Mouse (Mus musculus) CH12.LX (cell line): ENCODE results near the gene Chp1. TPM values are rescaled to one million over a fixed set of nuclear protein-coding genes. Genes with fewer than 3 reads are reported as not detected.
A peak's percentile ranks its signal among the peaks of the same experiment; 100 is the strongest.

ENCODE experiments used
- DNase-seq: peaks from one replicate; pipeline ENCODE4 v3.0.0-alpha.2; 2013; ENCODE audit errors: extremely low read depth
- H3K27ac ChIP-seq: 2 replicates; pipeline ENCODE4 v1.5.1; 2012; ENCODE audit warnings: low read depth, mild to moderate bottlenecking, control low read depth, moderate library complexity; ENCODE audit not compliant: insufficient read depth
- H3K27me3 ChIP-seq: replicated peaks from 2 replicates; pipeline ENCODE3; 2012; ENCODE audit warnings: inconsistent platforms
- H3K36me3 ChIP-seq, 2 experiments: replicated peaks in 1 of 2; 2 replicates each; pipeline versions ENCODE3 to v1.6.1; 2012; ENCODE audit warnings: inconsistent platforms in 1 of 2, low read length in 1 of 2, mild to moderate bottlenecking in 1 of 2, mixed read lengths in 1 of 2, moderate library complexity in 1 of 2; ENCODE audit not compliant: control insufficient read depth in 1 of 2, insufficient read depth in 1 of 2
- H3K4me1 ChIP-seq, 2 experiments: 2 replicates each; pipeline ENCODE4 v1.6.1; 2012; ENCODE audit warnings: inconsistent platforms in 1 of 2, moderate library complexity in 1 of 2; ENCODE audit not compliant: insufficient read depth in 2 of 2, control insufficient read depth in 1 of 2
- H3K4me2 ChIP-seq: 2 replicates; pipeline ENCODE4 v1.6.1; 2012; ENCODE audit warnings: low read depth, mild to moderate bottlenecking, control low read depth; ENCODE audit not compliant: poor library complexity, insufficient read depth, severe bottlenecking
- H3K4me3 ChIP-seq, 3 experiments: fragments of 150-350 bp in 1 of 3; sonication (generic) in 1 of 3; replicated peaks in 1 of 3; 2 replicates each; pipeline versions ENCODE3 to v1.5.1; 2011 to 2012; ENCODE audit warnings: low read depth in 2 of 3, low read length in 2 of 3, mild to moderate bottlenecking in 2 of 3, moderate library complexity in 2 of 3, control low read depth in 1 of 3, improper control_type of control experiment in 1 of 3, inconsistent platforms in 1 of 3, mixed read lengths in 1 of 3; ENCODE audit not compliant: poor library complexity in 1 of 3
- H3K79me2 ChIP-seq: replicated peaks from 2 replicates; pipeline ENCODE4 v1.6.1; 2012; ENCODE audit warnings: mild to moderate bottlenecking, moderate library complexity; ENCODE audit not compliant: control insufficient read depth, poor library complexity, insufficient read depth, severe bottlenecking; ENCODE audit errors: extremely low read depth
- H3K9ac ChIP-seq: 2 replicates; pipeline ENCODE4 v1.6.1; 2012; ENCODE audit warnings: low read depth, mild to moderate bottlenecking, control low read depth, moderate library complexity; ENCODE audit not compliant: insufficient read depth
- H3K9me3 ChIP-seq: replicated peaks from 2 replicates; pipeline ENCODE3; 2012; ENCODE audit warnings: low read length, inconsistent platforms, mixed read lengths
- BHLHE40 ChIP-seq: IDR thresholded peaks from 2 replicates; pipeline ENCODE4 v1.6.1; 2011; ENCODE audit warnings: mild to moderate bottlenecking, low read depth, low read length, improper control_type of control experiment
- CHD1 ChIP-seq: IDR thresholded peaks from 2 replicates; pipeline ENCODE4 v1.6.1; 2012; ENCODE audit warnings: low read depth, low read length, improper control_type of control experiment, inconsistent platforms
- CHD2 ChIP-seq: IDR thresholded peaks from 2 replicates; pipeline ENCODE4 v1.6.1; 2011; ENCODE audit warnings: low read length, improper control_type of control experiment
- CTCF ChIP-seq, 2 experiments: IDR thresholded peaks in 1 of 2; conservative IDR thresholded peaks in 1 of 2; 2 replicates each; pipeline ENCODE4 v1.5.1; 2011 to 2012; ENCODE audit warnings: low read depth in 2 of 2, low read length in 2 of 2, improper control_type of control experiment in 1 of 2, inconsistent platforms in 1 of 2, mild to moderate bottlenecking in 1 of 2, moderate library complexity in 1 of 2
- E2F4 ChIP-seq: IDR thresholded peaks from 2 replicates; pipeline ENCODE4 v1.6.1; 2011; ENCODE audit warnings: low read depth, low read length, improper control_type of control experiment; ENCODE audit not compliant: insufficient replicate concordance
- ELF1 ChIP-seq: IDR thresholded peaks from 2 replicates; pipeline ENCODE4 v1.6.1; 2014; ENCODE audit warnings: low read depth, mild to moderate bottlenecking, inconsistent platforms, low read length, improper control_type of control experiment
- EP300 ChIP-seq: IDR thresholded peaks from 2 replicates; pipeline ENCODE4 v1.6.1; 2011; ENCODE audit warnings: low read length, improper control_type of control experiment
- ETS1 ChIP-seq: conservative IDR thresholded peaks from 2 replicates; pipeline ENCODE4 v1.6.1; 2012; ENCODE audit warnings: low read depth, mild to moderate bottlenecking, inconsistent platforms, low read length, improper control_type of control experiment, moderate library complexity
- GABPA ChIP-seq: IDR thresholded peaks from 2 replicates; pipeline ENCODE4 v1.6.1; 2012; ENCODE audit warnings: low read depth, low read length, improper control_type of control experiment, inconsistent platforms; ENCODE audit not compliant: insufficient replicate concordance
- HCFC1 ChIP-seq: IDR thresholded peaks from 2 replicates; pipeline ENCODE4 v1.6.1; 2012; ENCODE audit warnings: low read depth, mild to moderate bottlenecking, inconsistent platforms, low read length, improper control_type of control experiment
- IRF4 ChIP-seq: IDR thresholded peaks from 2 replicates; pipeline ENCODE4 v1.6.1; 2014; ENCODE audit warnings: low read depth, mild to moderate bottlenecking, inconsistent platforms, low read length, improper control_type of control experiment
- JUN ChIP-seq: IDR thresholded peaks from 2 replicates; pipeline ENCODE4 v1.6.1; 2011; ENCODE audit warnings: low read depth, mild to moderate bottlenecking, low read length, improper control_type of control experiment, moderate library complexity; ENCODE audit not compliant: insufficient read depth
- JUND ChIP-seq: conservative IDR thresholded peaks from 2 replicates; pipeline ENCODE4 v1.6.1; 2011; ENCODE audit warnings: low read depth, low read length, improper control_type of control experiment
- KAT2A ChIP-seq: IDR thresholded peaks from 2 replicates; pipeline ENCODE4 v1.6.1; 2012; ENCODE audit warnings: low read length, improper control_type of control experiment, inconsistent platforms; ENCODE audit not compliant: insufficient replicate concordance
- MAFK ChIP-seq: IDR thresholded peaks from 2 replicates; pipeline ENCODE4 v1.6.1; 2011; ENCODE audit warnings: low read length, improper control_type of control experiment; ENCODE audit not compliant: insufficient replicate concordance
- MAX ChIP-seq: IDR thresholded peaks from 2 replicates; pipeline ENCODE4 v1.6.1; 2011; ENCODE audit warnings: low read length, improper control_type of control experiment
- MAZ ChIP-seq: IDR thresholded peaks from 2 replicates; pipeline ENCODE4 v1.6.1; 2012; ENCODE audit warnings: low read depth, mild to moderate bottlenecking, inconsistent platforms, low read length, improper control_type of control experiment, moderate library complexity
- MEF2A ChIP-seq: IDR thresholded peaks from 2 replicates; pipeline ENCODE4 v1.6.1; 2014; ENCODE audit warnings: low read depth, mild to moderate bottlenecking, inconsistent platforms, low read length, improper control_type of control experiment, borderline replicate concordance
- MXI1 ChIP-seq: IDR thresholded peaks from 2 replicates; pipeline ENCODE4 v1.6.1; 2011; ENCODE audit warnings: mild to moderate bottlenecking, low read depth, low read length, improper control_type of control experiment
- MYC ChIP-seq: IDR thresholded peaks from 2 replicates; pipeline ENCODE4 v1.6.1; 2011; ENCODE audit warnings: low read depth, mild to moderate bottlenecking, improper control_type of control experiment, low read length
- NELFE ChIP-seq: IDR thresholded peaks from 2 replicates; pipeline ENCODE4 v1.6.1; 2011; ENCODE audit warnings: low read depth, low read length, improper control_type of control experiment
- NRF1 ChIP-seq: IDR thresholded peaks from 2 replicates; pipeline ENCODE4 v1.6.1; 2014; ENCODE audit warnings: low read depth, mild to moderate bottlenecking, inconsistent platforms, low read length, improper control_type of control experiment, moderate library complexity
- PAX5 ChIP-seq: IDR thresholded peaks from 2 replicates; pipeline ENCODE4 v1.6.1; 2012; ENCODE audit warnings: low read length, inconsistent platforms, mixed read lengths
- POLR2A ChIP-seq: IDR thresholded peaks from 2 replicates; pipeline ENCODE4 v1.6.1; 2011; ENCODE audit warnings: low read depth, mild to moderate bottlenecking, improper control_type of control experiment, low read length
- POLR2AphosphoS2 ChIP-seq: IDR thresholded peaks from 2 replicates; pipeline ENCODE4 v1.6.1; 2011; ENCODE audit warnings: low read depth, low read length, improper control_type of control experiment
- RAD21 ChIP-seq: IDR thresholded peaks from 2 replicates; pipeline ENCODE4 v1.6.1; 2011; ENCODE audit warnings: low read depth, mild to moderate bottlenecking, low read length, improper control_type of control experiment, moderate library complexity
- RCOR1 ChIP-seq: conservative IDR thresholded peaks from 2 replicates; pipeline ENCODE4 v1.6.1; 2012; ENCODE audit warnings: low read depth, mild to moderate bottlenecking, inconsistent platforms, low read length, improper control_type of control experiment
- SIN3A ChIP-seq: IDR thresholded peaks from 2 replicates; pipeline ENCODE4 v1.6.1; 2012; ENCODE audit warnings: low read length, improper control_type of control experiment, inconsistent platforms
- SMC3 ChIP-seq: IDR thresholded peaks from 2 replicates; pipeline ENCODE4 v1.6.1; 2011; ENCODE audit warnings: low read depth, low read length, improper control_type of control experiment
- TBP ChIP-seq: conservative IDR thresholded peaks from 2 replicates; pipeline ENCODE4 v1.6.1; 2011; ENCODE audit warnings: low read depth, low read length, improper control_type of control experiment
- TCF12 ChIP-seq: IDR thresholded peaks from 2 replicates; pipeline ENCODE4 v1.6.1; 2014; ENCODE audit warnings: low read depth, mild to moderate bottlenecking, inconsistent platforms, low read length, improper control_type of control experiment
- UBTF ChIP-seq: IDR thresholded peaks from 2 replicates; pipeline ENCODE4 v1.6.1; 2012; ENCODE audit warnings: low read depth, mild to moderate bottlenecking, inconsistent platforms, low read length, improper control_type of control experiment, moderate library complexity
- USF1 ChIP-seq: IDR thresholded peaks from 2 replicates; pipeline ENCODE4 v1.6.1; 2014; ENCODE audit warnings: low read depth, mild to moderate bottlenecking, inconsistent platforms, low read length, improper control_type of control experiment
- USF2 ChIP-seq: conservative IDR thresholded peaks from 2 replicates; pipeline ENCODE4 v1.6.1; 2011; ENCODE audit warnings: low read depth, low read length, improper control_type of control experiment
- ZC3H11A ChIP-seq: IDR thresholded peaks from 2 replicates; pipeline ENCODE4 v1.6.1; 2012; ENCODE audit warnings: low read depth, mild to moderate bottlenecking, inconsistent platforms, low read length, improper control_type of control experiment
- ZKSCAN1 ChIP-seq: IDR thresholded peaks from 2 replicates; pipeline ENCODE4 v1.6.1; 2012; ENCODE audit warnings: low read depth, inconsistent platforms, low read length, improper control_type of control experiment, borderline replicate concordance
- ZMIZ1 ChIP-seq: IDR thresholded peaks from 2 replicates; pipeline ENCODE4 v1.6.1; 2012; ENCODE audit warnings: low read depth, mild to moderate bottlenecking, inconsistent platforms, low read length, improper control_type of control experiment
- ZNF384 ChIP-seq: IDR thresholded peaks from 2 replicates; pipeline ENCODE4 v1.6.1; 2012; ENCODE audit warnings: low read depth, low read length, improper control_type of control experiment, inconsistent platforms
- dilution Hi-C: fragments of 300-500 bp; cut with MboI; formaldehyde crosslinking; loops from 2 replicates; pipeline ENCODE4 v1.14.3; 2020; ENCODE audit warnings: low sequenced_read_pairs; ENCODE audit not compliant: extremely low pct_unique_long_range_greater_than_20kb, extremely low pct_ligation_motif_present
- in situ Hi-C: fragments of 300-500 bp; cut with MboI; formaldehyde crosslinking; loops from 3 replicates; pipeline ENCODE4 v1.14.3; 2019; ENCODE audit warnings: low sequenced_read_pairs, low pct_ligation_motif_present, low pct_unique_long_range_greater_than_20kb, mixed read lengths
- polyA plus RNA-seq: library from polyadenylated mRNA; unstranded; fragments of >175 nt; gene quantifications from 2 replicates; pipeline ENCODE4 v1.2.1, GENCODE M21; 2012; ENCODE audit warnings: low read depth; ENCODE audit not compliant: insufficient read length
- total RNA-seq, 2 experiments: library from RNA; depleted of rRNA; stranded (reverse); fragments of 300-350 nt in 1 of 2; fragments of >200 nt in 1 of 2; gene quantifications; 2 replicates each; pipeline ENCODE4 v1.2.3; 2012 to 2014

The Chp1 gene
- 28.7 and 29.9 TPM in 2 replicates for total RNA-seq (2012; rRNA removed)
- 55.9 and 62.1 TPM in 2 replicates for total RNA-seq (2014; rRNA removed)
- polyA plus RNA-seq = 41.5 and 47.9 TPM in 2 replicates

DNA sequence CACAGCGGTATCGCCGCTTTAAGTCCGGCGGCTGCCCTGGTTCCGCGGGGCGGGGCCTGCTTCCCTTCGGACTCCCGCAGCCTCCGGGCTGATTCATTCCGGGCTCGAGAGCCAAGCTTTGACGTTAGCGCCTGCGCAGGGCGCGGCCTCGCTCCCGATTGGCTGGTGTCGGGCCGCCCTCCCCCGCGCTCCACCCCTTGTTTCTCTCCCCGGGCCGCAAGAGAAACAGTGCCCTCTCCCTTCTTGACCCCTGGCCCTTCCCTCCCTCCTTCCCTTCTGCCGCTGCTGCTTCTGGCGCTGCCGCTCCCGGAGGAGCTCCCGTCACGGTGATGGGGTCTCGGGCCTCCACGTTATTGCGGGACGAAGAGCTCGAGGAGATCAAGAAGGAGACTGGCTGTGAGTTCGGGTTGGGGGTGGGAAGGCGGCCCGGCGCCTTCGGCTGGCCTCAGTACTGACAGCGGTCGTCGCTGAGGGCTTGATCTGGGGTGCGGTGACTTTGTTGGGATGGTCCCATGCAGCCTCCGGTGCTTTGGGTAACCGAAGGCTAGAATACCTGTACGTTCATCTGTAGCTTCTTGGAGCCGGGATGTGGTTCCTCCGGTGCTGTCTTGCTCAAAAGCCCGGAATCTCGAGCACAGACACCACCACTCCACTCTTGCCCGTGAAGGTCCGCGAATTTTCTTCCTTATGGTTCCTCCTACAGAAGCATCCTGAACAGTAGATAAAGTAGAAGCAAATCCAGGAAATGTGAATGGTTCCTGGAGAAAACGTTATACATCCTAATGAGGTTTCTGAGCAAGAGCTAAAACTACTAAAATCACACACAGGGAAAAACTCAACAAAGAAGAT, at the start of gene Chp1, which contains the start of gene Exd1:
Chp1 (plus strand) TSS at position 176 of the 849 bp plus-strand sequence.
Exd1 (minus strand) TSS at position 106 of the 849 bp plus-strand sequence.
- no peaks in the 10 kb centered on the region for H3K27me3 ChIP-seq
- peak within 1 kb of the TSS; percentile 97 for H3K4me2 ChIP-seq
- H3K36me3 ChIP-seq = peaks cover 0 to 2% of the 10 kb centered on the region in 2 experiments
- H3K9me3 ChIP-seq = no peaks in the 10 kb centered on the region
- in situ Hi-C loops = loop anchor here (5.0 kb wide), 1 partner anchor 35 kb away; no protein-coding TSS in a partner anchor
- peak within 1 kb of the TSS; percentile 60 to 92 (median 76) for H3K4me3 ChIP-seq
- peaks cover 0 to 11% of the 10 kb centered on the region in 2 experiments; a peak in 2 of 4 replicates for H3K4me1 ChIP-seq
- dilution Hi-C loops = no loop called here
- TF ChIP-seq EP300 (no peak), MEF2A (no peak), RAD21 (no peak), ELF1 (peak; percentile 84), MXI1 (peak; percentile 67; the same call in 1 of the 2 replicates), CHD2 (no peak), ZMIZ1 (no peak), JUND (no peak), POLR2A (peak; percentile 69), TCF12 (peak; percentile 44; the same call in 1 of the 2 replicates), HCFC1 (peak; percentile 67), PAX5 (no peak), MAX (no peak; the same call in 1 of the 2 replicates), E2F4 (no peak), USF2 (no peak), ZKSCAN1 (no peak), SMC3 (no peak), NELFE (peak; percentile 47; the same call in 1 of the 2 replicates), ZNF384 (no peak), MAFK (no peak), SIN3A (peak; percentile 92), MYC (no peak), BHLHE40 (no peak), IRF4 (peak; percentile 83), UBTF (0 out of 2 replicates have a peak, but pooled peaks have one; percentile 52), ETS1 (no peak), CHD1 (no peak), CTCF (conservative IDR thresholded peaks at IDR 0.05 in 1 of 2, IDR thresholded peaks at IDR 0.05 in 1 of 2; ENCODE audit: low read depth in 2 of 2, low read length in 2 of 2) (no peak), RCOR1 (no peak), JUN (no peak), GABPA (no peak), MAZ (0 out of 2 replicates have a peak, but pooled peaks have one; percentile 7), TBP (no peak), USF1 (no peak), ZC3H11A (no peak), POLR2AphosphoS2 (no peak), NRF1 (peak; percentile 90), KAT2A (no peak)
- H3K27ac ChIP-seq = peak within 1 kb of the TSS; percentile 11; the same call in 1 of the 2 replicates
- H3K9ac ChIP-seq = peak within 1 kb of the TSS; percentile 61
- peak; percentile 96 for DNase-seq
- no peaks in the 10 kb centered on the region; the same call in none of the 2 replicates for H3K79me2 ChIP-seq
